Mouse (Mus musculus) liver, embryonic 16.5 days (tissue): Measurements from ENCODE around the gene Pigb. TPM values are rescaled to one million over a fixed set of nuclear protein-coding genes. Genes with fewer than 3 reads are reported as not detected.

Experiments
- ATAC-seq: fragments of 200-750 bp; cut with Nextera tagmentation; 2 replicates; pipeline ENCODE4 v1.8.0; 2017; ENCODE audit warnings: low read depth, mild to moderate bottlenecking, moderate number of reproducible peaks, moderate library complexity
- H3K27ac ChIP-seq: fragments of 300-500 bp; sonication (generic); 2 replicates; pipeline ENCODE4 v1.5.1; 2014; ENCODE audit warnings: mild to moderate bottlenecking, low read length
- H3K27me3 ChIP-seq: fragments of 300-500 bp; sonication (generic); 2 replicates; pipeline ENCODE4 v1.6.1; 2014; ENCODE audit warnings: low read depth, low read length, mixed read lengths; ENCODE audit not compliant: control insufficient read depth, insufficient read depth
- H3K36me3 ChIP-seq: fragments of 300-500 bp; sonication (generic); 2 replicates; pipeline ENCODE4 v1.6.1; 2014; ENCODE audit warnings: mild to moderate bottlenecking; ENCODE audit not compliant: control insufficient read depth, insufficient read depth
- H3K4me1 ChIP-seq: fragments of 300-500 bp; sonication (generic); 2 replicates; pipeline ENCODE4 v1.6.1; 2014; ENCODE audit warnings: low read depth, low read length, mixed read lengths; ENCODE audit not compliant: control insufficient read depth
- H3K4me2 ChIP-seq: fragments of 300-500 bp; sonication (generic); 2 replicates; pipeline ENCODE4 v1.6.1; 2014; ENCODE audit warnings: low read depth, low read length, mixed read lengths
- H3K4me3 ChIP-seq: fragments of 300-500 bp; sonication (generic); 2 replicates; pipeline ENCODE4 v1.5.1; 2014; ENCODE audit warnings: low read depth, mild to moderate bottlenecking, low read length
- H3K9ac ChIP-seq: fragments of 300-500 bp; sonication (generic); 2 replicates; pipeline ENCODE4 v1.6.1; 2014; ENCODE audit warnings: low read depth, low read length
- H3K9me3 ChIP-seq: fragments of 300-500 bp; sonication (generic); replicated peaks from 2 replicates; pipeline ENCODE4 v1.6.1; 2016; ENCODE audit warnings: low read length; ENCODE audit not compliant: control insufficient read depth
- WGBS: fragments of 180-500 bp; shearing (Covaris S2); extraction: QIAGEN DNeasy Blood & Tissue Kit; methylation state at CpG from one replicate; pipeline ENCODE4 v1.1.7; 2014; ENCODE audit not compliant: insufficient replicate concordance; 5-methylcytosine and 5-hydroxymethylcytosine counted together
- microRNA-seq: library from miRNA; unstranded; fragments of <30 nt; microRNA quantifications from one replicate; pipeline ENCODE4, GENCODE M21; 2016
- polyA plus RNA-seq: library from polyadenylated mRNA; unstranded; fragments of >200 nt; fragmentation: Nextera tagmentation; extraction: Ambion mirVana; gene quantifications from 2 replicates; pipeline ENCODE4 v1.2.1, GENCODE M21; 2015

Gene Pigb
- polyA plus RNA-seq, 1 experiment from 2014 or later, result 4.7 TPM

GRCm38 (mm10) chr9:72969874-72970273 lies 70.3 kb downstream of the Pigb start:
- ATAC-seq, result no peak
- no peak overlapping the region for H3K27ac ChIP-seq
- H3K27me3 ChIP-seq, result no peaks in the 10 kb centered on the region
- no peak overlapping the region for H3K4me3 ChIP-seq
- no peaks in the 10 kb centered on the region for H3K9me3 ChIP-seq
- no peak overlapping the region for H3K4me2 ChIP-seq
- H3K9ac ChIP-seq, result no peak overlapping the region
- H3K4me1 ChIP-seq, result no peaks in the 10 kb centered on the region
- no peaks in the 10 kb centered on the region for H3K36me3 ChIP-seq
- 51% methylated on average over 7 of the region's 7 CpGs for WGBS

DNA sequence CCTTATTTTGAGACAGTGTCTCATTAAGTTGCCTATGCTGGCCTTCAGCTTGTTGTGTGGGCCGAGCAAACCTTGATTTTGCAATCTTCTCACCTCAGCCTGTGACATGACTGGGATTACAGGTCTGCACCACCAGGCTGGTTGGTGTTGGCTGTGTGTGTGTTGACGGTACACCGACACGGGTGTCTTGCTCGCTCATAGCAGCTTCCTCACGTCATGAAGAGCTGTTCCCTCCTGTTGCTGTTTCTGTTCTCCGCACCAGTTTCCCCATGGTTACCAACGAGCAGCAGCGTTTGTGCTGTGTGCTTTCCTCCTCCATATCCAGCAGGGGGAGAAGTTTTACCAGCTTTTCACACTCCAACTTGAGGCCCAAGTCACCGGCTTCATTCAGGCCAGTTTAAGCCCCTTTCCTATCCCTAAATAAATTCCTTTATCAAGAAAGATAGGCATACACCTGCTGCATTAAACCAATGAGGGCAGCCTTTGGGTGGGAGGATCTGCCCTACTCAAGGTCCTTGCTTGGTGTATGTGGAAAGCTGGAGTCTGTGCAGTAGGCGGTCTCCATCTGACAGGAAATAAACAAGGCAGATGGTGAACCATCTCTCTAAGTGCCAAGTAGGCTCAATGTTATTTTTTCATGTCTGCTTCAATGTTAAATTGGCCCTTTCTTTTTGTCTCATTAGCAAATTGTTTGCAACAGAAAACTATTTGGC lies 71.7 kb downstream of the Pigb start:
- Histone ChIP-seq H3K27me3 (no peaks in the 10 kb centered on the region), H3K36me3 (no peaks in the 10 kb centered on the region), H3K4me3 (no peak overlapping the region), H3K9me3 (no peaks in the 10 kb centered on the region), H3K4me1 (no peaks in the 10 kb centered on the region), H3K9ac (no peak overlapping the region), H3K27ac (no peak overlapping the region; the same call in 1 of the 2 replicates), H3K4me2 (peak overlapping the region; percentile 28; the same call in 1 of the 2 replicates)
- ATAC-seq, result peak; percentile 48; the same call in 1 of the 2 replicates
- WGBS, result 17% methylated on average over 11 of the region's 11 CpGs

DNA sequence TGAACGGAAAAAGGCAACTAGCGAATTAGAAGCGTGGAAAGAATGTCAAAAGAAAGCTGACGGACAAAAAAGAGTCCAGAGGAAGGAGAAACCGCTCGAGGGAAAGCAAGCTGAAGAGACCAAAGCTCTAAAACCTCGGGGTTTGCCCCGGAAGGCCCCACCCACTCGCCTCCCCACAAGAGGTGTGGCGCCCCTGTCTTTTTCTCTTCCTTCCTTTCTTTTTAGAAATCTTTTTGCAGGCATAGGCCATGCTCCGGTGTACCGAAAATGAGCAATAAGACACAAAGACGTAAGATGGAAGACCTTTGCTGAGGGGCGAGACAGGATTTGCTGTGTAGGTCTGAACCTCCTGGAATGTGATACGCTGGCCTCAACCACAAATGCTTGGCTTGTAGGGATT lies 78.2 kb downstream of the Pigb start:
- WGBS, result 42% methylated on average over 15 of the region's 15 CpGs
- Histone ChIP-seq H3K4me2 (no peak overlapping the region), H3K27ac (no peak overlapping the region), H3K27me3 (no peaks in the 10 kb centered on the region), H3K4me3 (no peak overlapping the region), H3K9ac (no peak overlapping the region), H3K36me3 (no peaks in the 10 kb centered on the region), H3K9me3 (no peaks in the 10 kb centered on the region), H3K4me1 (peaks cover 4% of the 10 kb centered on the region)
- ATAC-seq, result no peak

DNA sequence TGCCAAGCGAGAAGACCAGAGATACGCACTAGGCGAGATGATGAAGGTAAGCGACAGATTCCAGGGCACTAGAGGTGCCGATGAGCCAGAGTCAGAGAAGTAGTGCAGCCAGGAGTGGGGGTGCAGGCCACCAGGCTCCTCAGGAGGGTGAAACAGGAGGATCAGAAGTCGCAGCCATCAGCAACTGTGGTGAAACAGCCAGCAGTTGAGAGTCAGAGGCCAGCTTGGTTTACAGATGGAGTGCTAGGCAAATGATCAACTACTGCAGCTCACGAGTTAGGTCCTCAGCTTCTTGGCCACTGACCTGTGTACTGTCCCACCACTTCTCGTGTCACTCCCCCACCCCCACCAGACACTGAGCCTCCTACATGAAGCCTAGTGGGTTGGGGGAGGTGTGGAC lies 78.8 kb downstream of the Pigb start:
- Histone ChIP-seq H3K9me3 (no peaks in the 10 kb centered on the region), H3K27ac (no peak overlapping the region), H3K4me1 (peaks cover 4% of the 10 kb centered on the region), H3K4me2 (no peak overlapping the region), H3K36me3 (no peaks in the 10 kb centered on the region), H3K4me3 (no peak overlapping the region), H3K9ac (no peak overlapping the region), H3K27me3 (no peaks in the 10 kb centered on the region)
- ATAC-seq, result no peak
- 56% methylated on average over 8 of the region's 8 CpGs for WGBS

DNA sequence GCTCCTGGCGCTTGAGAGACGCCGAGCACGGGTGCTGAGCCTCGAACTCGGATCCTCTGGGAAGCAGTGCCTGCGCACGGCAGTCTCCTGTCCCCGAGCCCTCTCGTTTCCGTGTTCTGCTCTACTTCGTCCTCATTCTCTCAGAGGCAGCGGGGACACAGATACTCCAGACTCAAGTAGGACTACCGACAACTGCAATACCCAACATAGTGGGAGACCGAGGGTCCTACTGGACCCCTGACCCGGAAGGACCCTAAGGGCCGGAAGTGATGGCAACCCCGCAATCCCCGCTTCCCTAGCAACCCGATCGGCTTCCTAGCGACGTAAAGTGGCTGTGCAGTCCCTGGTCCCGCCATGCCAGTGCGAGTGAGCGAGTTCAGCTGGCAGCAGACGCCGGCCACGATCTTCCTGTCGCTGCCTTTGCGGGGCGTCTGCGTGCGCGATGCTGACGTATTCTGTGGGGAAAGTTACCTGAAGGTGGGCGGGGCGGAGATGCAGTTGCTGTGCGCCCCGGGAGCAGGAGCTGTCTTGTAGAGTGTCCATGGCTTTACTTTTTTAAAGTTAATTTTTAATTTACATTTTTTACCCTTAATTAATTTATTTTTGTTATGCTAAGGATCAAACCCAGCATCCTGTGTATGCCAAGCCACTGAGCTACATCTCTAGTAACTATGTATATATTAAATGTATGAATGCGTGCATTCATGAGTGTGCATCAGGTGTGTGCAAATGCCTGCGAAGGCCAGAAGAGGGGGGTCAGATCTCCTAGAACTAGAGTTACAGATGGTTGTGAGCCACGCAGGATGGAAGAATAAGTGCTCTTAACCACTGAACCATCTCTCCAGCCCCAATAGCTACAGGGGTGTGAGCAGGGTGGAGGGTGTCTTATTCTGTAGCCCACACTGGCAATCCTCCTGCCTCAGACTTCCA lies 81.4 kb downstream of the Pigb start, which contains the start of the genes Dyx1c1 and Gm44503:
Dyx1c1 (plus strand) TSS at position 265 of the 930 bp plus-strand sequence.
Gm44503 (plus strand) TSS at position 332 of the 930 bp plus-strand sequence.
- WGBS, result 3% methylated on average over 43 of the region's 43 CpGs
- Histone ChIP-seq H3K4me2 (peak within 1 kb of the TSS; percentile 53), H3K9ac (peak within 1 kb of the TSS; percentile 24), H3K36me3 (no peaks in the 10 kb centered on the region), H3K4me3 (peak within 1 kb of the TSS; percentile 60), H3K27me3 (no peaks in the 10 kb centered on the region), H3K27ac (0 out of 2 replicates have a peak within 1 kb of the TSS, but pooled peaks have one; percentile 12), H3K9me3 (no peaks in the 10 kb centered on the region), H3K4me1 (peaks cover 4% of the 10 kb centered on the region)
- peak; percentile 64 for ATAC-seq

Small RNA genes lying within 50 kb of the gene (microRNA-seq; reads per million reads assigned to microRNA genes)
- gene Gm27353, result not detected

Other genes starting within 250 kb of the Pigb start
- gene Prtg, start 233.5 kb downstream of the Pigb start, polyA plus RNA-seq, result 0.11 and 0.26 TPM in 2 replicates
- gene Pygo1, start 114.7 kb downstream of the Pigb start, polyA plus RNA-seq, result 0.08 TPM in 2 replicates
- gene Dyx1c1, start 81.6 kb downstream of the Pigb start, polyA plus RNA-seq, result 0.05 and 0.06 TPM in 2 replicates
- gene Gm44503, start 81.5 kb downstream of the Pigb start, polyA plus RNA-seq, result not detected in 2 replicates
- gene Ccpg1os, start 55.0 kb downstream of the Pigb start, polyA plus RNA-seq, result 2.2 and 2.5 TPM in 2 replicates
- gene Ccpg1, start 54.9 kb downstream of the Pigb start, polyA plus RNA-seq, result 11.3 and 13.3 TPM in 2 replicates
- 6.7 and 6.8 TPM in 2 replicates for gene Rab27a, start 4.5 kb upstream of the Pigb start, polyA plus RNA-seq
- gene Khdc3, start 61.5 kb upstream of the Pigb start, polyA plus RNA-seq, result 0.05 and 0.08 TPM in 2 replicates
- gene Gm20509, start 62.1 kb upstream of the Pigb start, polyA plus RNA-seq, result not detected in 2 replicates
- gene Rsl24d1, start 73.0 kb upstream of the Pigb start, polyA plus RNA-seq, result 33.3 and 34.9 TPM in 2 replicates